In genomic region chr1:157016625-157017024, GRCm38 (mm10) we compare ENCODE assay signal across 13 mouse cellular contexts.
A peak's percentile ranks its signal among the peaks of the same experiment; 100 is the strongest.
DNase-seq lines count a peak whose midpoint lies in the region; TF ChIP-seq lines count a peak whose summit lies in the region.
"Had no signal": no experiment of that assay in that cellular context is flagged by ENCODE, and none has a peak within 500 bp of the region (broad histone marks: within the 10 kb centered on the region; RNA-seq: fewer than 3 reads in every experiment).

No protein-coding gene starts in this region.

- WGBS in kidney, adult 2 months, result 42% methylated on average over 8 of the region's 8 CpGs

- H3K27me3 ChIP-seq in kidney, adult 2 months (replicated peaks; ENCODE audit: control insufficient read depth, insufficient read depth, low read length), result no peaks in the 10 kb centered on the region
- no peaks in the 10 kb centered on the region for H3K27me3 ChIP-seq in splenic B cell, adult 2 months (ENCODE audit: control insufficient read depth, insufficient read depth, low read length, poor library complexity, severe bottlenecking)
- H3K27me3 ChIP-seq: liver, embryonic 13.5 days had no signal

- H3K36me3 ChIP-seq in kidney, adult 2 months (ENCODE audit: control insufficient read depth, insufficient read depth, low read length), result no peaks in the 10 kb centered on the region
- no peaks in the 10 kb centered on the region for H3K36me3 ChIP-seq in splenic B cell, adult 2 months (ENCODE audit: control insufficient read depth, insufficient read depth, low read length, poor library complexity, severe bottlenecking)
- H3K36me3 ChIP-seq: liver, embryonic 13.5 days had no signal

- no peak overlapping the region for H3K4me3 ChIP-seq in kidney, adult 2 months (ENCODE audit: insufficient read depth, low read depth, low read length)
- H3K4me3 ChIP-seq: liver, embryonic 13.5 days had no signal

- H3K27ac ChIP-seq in kidney, adult 2 months (ENCODE audit: insufficient read depth, low read depth, low read length), result no peak overlapping the region
- H3K27ac ChIP-seq: stomach, postnatal 0 days had no signal

- no peak for TF ChIP-seq CTCF in kidney, adult 2 months (conservative IDR thresholded peaks at IDR 0.05; ENCODE audit: insufficient read depth, insufficient read length, low read depth, low read length)

- DNase-seq in embryo, embryonic 10.5 days (ENCODE audit: low spot score), result peak; percentile 43
- no peak for DNase-seq in embryo, embryonic 11 days
- peak; percentile 37 for DNase-seq in kidney, postnatal 10 days
- DNase-seq in kidney, adult 2 months, result no peak
- DNase-seq in testis, postnatal 10 days (ENCODE audit: low spot score), result peak; percentile 28
- no peak for DNase-seq in testis, postnatal 14 days (ENCODE audit: low spot score)
- DNase-seq in splenic B cell, adult 2 months (ENCODE audit: low read depth, low spot score), result peak; percentile 68
- DNase-seq in left cerebral cortex, adult 11 months (ENCODE audit: low spot score), result no peak
- DNase-seq: cerebellum, postnatal 10 days; heart, postnatal 14 days; liver, embryonic 13.5 days; right cerebral cortex, postnatal 25 days had no signal

- H3K4me1 ChIP-seq in kidney, adult 2 months (ENCODE audit: control insufficient read depth, insufficient read depth, low read length), result peaks cover 9% of the 10 kb centered on the region

- TF ChIP-seq POLR2A in kidney, adult 2 months (IDR thresholded peaks at IDR 0.05; ENCODE audit: low read depth, low read length), result no peak

Comparison
In these comparisons a context has a peak if more than half of its experiments do, and no peak if none do; other contexts are left out.
1. DNase-seq: peak in embryo, embryonic 10.5 days (single experiment), kidney, postnatal 10 days (single experiment), testis, postnatal 10 days (single experiment) and splenic B cell, adult 2 months (single experiment); none in embryo, embryonic 11 days (single experiment), kidney, adult 2 months (single experiment), testis, postnatal 14 days (single experiment) and left cerebral cortex, adult 11 months (single experiment).